Mouse (Mus musculus) kidney, adult 11 months (tissue): ENCODE results near the gene Slc25a25.

Source experiments
- DNase-seq: peaks from one replicate; pipeline ENCODE4 v3.0.0; 2022

The Slc25a25 gene

DNA sequence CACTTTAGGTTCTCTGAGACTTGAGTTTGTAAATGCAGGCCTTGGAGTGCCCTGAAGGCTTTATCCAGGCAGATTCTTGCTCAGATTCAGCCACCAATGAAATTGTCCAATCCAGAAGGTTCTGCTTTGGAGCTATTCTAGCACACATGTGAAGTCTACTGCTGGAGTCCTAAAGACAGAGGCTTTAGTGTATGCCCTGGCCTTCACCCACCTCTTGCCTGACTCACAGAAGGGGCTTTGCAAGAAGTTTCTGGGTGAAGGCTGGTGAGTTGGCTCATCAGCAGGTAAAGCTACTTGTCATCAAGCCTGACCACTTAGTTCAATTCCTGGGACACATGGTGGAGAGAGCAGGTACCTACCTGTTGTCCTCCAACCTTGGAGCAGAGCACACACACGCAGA lies 25.1 kb downstream of the Slc25a25 start:
- DNase-seq = no peak

DNA sequence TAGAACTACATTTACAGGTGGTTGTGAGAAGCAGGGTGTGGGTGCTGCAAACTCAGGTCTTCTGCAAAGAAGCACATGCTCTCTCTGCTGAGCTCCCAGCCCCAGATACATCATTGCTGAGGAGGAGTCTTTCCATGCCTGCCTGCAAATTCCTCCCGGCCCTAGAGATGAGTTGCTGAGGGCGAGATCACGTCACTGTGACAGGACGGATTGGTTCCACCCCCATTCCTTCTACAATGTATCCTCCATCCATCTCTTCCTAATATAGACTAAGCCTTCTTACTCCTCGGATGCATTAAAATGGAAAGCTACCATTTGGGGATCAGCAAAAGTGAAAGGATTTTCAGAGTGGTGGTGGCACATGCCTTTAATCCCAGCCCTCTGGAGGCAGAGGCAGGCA lies 25.7 kb downstream of the Slc25a25 start:
- DNase-seq = no peak

DNA sequence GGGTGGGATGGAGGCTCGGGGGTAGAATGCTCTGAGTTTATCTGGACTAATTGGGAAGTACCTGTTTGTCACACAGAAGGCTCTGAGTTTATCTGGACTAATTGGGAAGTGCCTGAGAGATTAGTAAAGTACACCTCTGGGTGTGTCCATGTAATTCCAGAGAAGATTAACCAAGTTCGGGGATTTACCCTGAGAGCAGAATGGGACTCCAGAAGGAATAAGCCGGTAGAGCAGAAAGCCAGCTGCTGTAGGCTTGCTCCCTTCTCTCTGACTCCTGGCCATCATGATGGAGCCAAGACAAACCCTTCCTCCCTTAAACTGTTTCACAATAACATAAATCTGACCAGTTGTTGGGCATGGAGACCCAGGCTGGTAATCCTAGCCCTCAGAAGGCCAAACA lies 26.4 kb downstream of the Slc25a25 start:
- no peak for DNase-seq

DNA sequence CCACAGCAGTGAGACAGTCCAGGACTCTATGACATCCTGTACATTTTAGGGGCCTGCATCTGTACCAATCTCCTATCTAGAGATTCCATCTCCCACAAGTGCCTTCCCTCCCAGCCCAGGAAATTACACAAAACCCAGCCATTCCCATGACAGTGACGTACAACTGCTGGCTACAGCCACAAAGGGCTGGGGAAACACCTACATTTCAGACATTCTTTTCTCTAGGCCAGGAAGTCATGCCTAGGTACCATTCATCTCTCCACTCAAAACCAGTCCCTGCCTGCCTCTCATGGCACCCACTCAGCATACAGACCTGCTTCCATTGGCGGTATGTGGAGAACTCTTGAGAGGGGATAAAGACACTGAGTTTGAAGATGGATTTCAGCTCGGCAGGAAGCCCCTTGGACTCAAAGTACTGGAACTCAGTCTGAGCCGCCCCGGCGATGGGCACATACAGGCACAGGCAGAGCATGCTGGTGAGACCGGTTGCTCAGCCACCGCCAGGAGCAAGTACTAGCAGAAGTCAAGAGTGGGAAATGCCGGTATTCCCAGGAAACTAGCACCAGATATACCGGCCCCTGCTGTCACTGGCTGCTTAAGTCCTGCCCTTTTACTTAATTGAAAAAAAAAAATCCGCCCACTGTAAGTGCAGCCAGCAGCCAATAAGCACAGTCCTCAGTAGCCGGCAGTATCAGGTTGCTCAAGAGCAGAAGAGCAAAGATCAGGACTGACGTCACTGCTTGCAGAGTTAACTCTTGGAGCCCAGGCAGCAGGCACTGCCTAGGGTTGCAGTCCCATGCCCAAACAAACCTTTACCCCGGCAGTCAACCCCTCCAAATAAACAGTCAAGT lies 27.5 kb downstream of the Slc25a25 start:
- DNase-seq = peak; percentile 95

DNA sequence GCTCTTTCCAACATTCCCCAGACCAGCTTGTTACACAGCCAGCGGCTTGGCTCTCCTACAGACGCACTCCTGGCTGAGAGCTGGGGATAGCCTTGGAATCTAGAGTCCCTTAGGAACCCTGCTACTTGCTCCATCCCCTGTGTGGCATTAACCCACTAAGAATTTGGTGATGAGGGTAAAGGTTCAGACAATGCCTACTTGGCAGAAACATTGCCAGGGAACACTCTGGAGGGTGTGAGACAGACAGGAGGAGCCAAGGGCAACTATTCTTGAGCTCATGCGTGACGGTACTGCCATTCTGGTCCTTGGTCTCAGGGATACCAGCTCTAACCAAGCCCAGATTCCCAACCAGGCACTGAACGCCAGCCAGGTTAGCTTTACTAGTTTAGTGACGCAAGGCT lies 29.4 kb downstream of the Slc25a25 start:
- DNase-seq = peak; percentile 89

DNA sequence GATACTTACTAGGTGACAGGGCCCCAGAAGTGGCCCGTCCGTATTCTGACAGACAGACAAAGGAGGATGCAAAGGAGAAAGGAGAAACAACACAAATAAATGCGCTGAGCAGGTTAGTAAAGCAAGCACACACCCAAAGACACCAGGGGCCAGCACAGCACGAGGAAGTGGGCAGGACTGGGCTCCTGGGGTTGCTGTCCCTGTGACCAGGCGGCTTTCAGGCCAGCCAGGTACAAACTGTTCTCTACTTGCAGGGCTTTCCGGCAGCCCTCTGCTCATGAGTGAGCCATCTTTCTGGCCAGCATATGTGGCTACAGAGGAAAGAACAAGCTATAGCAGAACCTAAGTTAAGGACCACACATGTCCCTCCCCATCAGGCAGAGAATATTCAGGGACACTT lies 30.6 kb downstream of the Slc25a25 start:
- DNase-seq = no peak

DNA sequence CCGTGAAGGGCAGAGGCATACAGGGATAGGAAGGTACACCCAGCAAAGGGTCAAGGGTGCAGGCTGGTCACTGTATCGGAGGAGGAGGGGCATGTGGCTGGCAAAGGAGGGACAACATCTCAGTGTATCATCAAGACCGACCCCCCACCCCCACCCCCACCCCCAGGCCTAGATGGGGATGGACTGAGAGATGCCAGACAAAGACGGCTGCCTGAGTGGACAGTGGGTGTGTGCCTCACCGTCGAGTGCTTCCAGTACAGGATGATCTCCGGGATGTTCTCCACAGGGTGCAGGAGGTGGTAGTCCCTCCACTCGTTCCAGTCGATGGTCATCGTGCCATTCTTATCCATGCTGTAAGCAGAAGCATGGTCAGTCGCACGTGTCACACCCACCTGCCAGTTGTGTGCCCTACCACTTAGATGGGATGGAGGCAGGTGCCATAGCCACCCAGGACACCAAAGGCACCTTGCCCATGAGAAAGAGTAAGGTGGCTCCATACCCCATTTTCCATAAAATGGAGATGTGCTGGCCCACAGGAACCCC lies 31.1 kb downstream of the Slc25a25 start:
- no peak for DNase-seq

DNA sequence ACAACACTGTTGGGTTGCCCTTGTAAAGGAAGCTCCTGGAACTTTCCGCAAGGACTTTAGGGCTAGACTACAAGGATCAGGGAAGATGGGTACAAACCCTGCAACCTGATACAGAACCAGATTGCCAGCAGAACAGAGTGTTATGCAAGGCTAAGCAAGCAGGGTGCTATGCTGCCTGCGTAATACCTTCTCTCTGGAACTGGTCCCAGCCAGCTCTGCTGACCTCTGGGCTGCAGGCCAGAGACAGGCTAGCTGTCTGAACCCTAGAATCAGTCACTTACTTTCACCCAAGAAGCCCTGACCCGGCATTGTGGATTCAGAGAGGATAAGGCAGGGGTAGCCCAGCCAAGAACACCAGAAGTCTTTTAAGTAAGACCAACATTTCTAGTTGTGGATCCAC lies 31.9 kb downstream of the Slc25a25 start:
- peak; percentile 94 for DNase-seq

DNA sequence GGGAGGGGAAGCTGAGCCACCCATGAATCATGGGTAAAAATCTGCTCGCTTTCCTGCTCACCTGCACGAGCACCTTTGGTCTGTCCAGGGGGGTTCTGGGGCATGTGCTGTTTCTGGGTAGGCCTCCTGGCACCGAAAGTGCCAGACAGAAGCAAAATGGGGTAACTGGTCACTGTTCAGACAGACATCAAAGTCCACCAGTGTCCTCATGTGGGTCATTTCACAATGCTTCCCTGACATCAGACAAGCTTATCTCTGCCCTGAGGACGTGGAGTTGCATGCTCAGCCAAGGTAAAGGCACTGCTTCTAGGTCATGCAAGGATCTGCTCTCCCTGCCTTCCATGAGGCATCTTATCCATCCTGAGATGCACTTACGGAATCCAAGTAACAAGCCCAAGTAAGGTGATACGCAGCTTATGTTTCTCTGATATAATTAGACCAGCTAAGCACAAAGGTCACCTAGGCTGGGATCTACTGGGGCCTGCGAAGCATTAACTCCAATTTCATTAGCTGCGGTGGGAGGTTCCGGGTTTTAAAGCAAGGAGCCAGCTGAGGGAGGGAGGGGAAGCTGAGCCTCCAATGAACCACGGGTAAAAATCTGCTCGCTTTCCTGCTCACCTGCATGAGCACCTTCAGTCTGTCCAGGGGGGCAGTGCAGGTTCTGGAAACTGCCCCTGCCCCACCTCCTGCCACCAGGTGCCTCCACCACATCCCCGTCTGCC lies 32.7 kb downstream of the Slc25a25 start:
- peak; percentile 82 for DNase-seq

DNA sequence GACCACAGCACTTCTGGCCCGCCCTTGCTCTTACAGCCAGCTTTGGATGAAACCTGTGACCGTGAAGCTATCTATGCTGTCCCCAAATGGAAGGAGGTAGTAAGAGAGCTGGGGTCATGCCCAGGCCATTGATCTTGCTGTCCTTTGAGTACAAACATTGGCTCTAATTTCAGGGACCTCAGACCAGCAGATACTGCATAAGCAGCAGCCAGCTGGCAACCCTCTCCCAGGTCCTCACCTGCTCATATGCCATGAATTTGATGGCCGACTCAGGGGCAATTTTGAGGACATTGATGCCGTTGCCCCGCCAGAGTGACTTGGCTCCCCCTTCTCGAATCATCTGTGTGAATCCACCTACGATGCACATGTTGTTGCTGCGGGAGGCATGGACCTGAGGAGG lies 33.8 kb downstream of the Slc25a25 start:
- DNase-seq = no peak

DNA sequence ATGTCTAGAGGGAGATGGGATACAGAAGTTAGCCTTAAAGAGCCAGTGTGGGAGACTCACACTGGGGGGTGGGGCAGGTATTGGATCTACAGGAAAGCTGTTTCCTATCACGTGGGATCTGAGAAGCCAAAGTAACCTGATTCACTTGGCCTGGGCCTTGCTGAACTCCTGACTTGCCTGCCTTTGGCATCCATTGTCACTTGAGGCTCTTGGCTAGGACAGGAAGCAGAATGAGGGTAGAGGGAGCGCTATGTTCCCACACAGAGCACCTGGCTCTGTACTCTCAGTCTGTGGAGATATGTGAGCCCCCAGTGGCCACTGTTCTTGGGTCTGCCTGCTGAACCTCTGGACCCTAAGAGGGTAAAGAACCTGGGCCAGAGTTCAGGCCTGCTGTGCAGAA lies 34.7 kb downstream of the Slc25a25 start:
- no peak for DNase-seq

DNA sequence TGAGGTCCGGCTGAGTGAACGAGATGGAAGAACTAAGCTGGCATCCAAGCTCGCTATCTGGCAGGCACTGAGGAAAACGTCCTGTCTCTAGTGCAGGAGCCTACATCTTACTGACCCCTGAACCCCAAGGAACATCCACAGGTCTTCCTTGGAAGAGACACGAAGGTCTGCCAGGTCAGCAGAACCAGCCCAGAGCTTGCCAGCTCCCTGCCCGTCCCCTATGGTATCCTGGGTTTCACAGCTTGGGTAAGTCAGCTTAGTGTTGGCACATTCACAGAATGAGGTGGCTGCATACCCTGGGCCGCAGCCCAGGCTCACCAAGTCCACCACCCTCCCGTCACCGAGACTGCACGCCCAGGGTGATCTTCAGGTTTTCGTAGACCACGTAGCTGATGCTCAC lies 35.4 kb downstream of the Slc25a25 start:
- peak; percentile 55 for DNase-seq

DNA sequence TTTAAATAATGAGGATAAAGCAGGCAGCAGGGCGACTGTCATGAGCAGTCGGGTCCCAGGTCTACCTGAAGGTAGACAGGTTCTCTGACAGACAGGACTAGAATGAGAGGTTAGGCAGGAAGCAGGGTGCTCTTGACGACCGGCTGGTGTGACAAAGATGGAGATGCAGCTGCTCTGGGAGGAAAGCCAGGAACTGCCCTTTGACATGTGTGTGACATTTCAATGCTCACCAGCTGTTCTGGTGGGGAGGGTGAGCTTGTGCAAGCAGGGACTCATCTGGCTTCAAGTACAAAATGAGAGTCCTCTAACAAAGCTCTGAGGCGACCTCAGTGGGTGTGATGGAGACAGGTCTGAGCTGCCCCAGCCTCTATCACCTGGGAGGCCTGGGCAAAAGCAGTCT lies 37.3 kb downstream of the Slc25a25 start:
- DNase-seq = peak; percentile 49

DNA sequence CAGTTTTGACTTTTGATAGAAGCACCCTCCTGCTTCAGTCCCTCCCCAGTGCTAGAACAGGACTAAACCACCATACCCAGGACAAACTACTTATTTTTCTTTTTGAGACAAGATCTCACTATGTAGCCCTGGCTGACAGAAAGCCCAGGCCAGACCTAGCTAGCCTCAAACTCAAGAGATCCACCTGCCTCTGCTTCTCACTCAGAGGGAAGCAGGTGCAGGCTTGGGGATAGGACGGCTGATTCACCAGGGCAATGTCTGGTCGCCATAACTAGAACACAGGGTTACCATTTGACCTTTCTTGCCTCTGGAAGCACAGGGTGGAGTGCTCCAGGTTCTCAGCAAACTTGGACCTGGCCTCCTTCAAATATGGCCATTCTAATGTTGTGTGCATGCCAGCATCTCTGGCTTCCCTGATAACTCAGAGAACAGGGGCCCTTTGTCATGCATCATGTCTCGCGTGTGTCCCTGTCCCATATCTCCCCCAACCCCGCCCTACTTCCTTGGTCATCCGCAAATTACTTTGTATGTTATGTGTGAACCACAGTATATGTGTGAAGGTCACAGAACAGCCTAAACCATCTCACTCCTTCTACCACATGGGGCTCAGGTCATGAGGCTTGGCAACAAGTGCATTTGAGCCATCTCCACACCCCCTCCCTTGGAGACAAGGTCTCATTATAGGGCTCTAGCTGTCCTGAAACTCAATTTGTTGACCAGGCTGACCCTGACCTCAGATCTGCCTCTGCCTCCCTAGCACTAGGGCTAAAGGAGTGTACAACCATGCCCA lies 38.3 kb downstream of the Slc25a25 start:
- DNase-seq = peak; percentile 15

DNA sequence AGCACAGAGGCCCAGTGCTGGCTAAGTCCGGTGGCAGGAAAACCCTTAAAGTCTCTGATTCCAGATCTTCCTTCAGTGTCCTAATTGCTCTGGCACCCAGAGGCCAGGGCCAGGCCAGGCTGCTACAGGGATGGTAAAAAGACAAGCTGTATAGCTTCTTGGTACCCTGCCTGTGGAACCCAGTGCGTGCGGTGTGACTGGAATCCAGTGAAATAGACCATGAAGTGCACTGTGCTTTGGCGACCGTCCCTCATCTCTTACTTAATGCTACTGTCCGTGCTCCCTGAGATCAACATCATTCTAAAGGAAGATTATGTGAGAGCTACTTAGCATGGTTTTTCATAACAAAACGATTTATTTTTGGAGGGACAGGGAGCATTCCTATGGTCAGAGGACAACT lies 39.8 kb downstream of the Slc25a25 start:
- DNase-seq = peak; percentile 22

DNA sequence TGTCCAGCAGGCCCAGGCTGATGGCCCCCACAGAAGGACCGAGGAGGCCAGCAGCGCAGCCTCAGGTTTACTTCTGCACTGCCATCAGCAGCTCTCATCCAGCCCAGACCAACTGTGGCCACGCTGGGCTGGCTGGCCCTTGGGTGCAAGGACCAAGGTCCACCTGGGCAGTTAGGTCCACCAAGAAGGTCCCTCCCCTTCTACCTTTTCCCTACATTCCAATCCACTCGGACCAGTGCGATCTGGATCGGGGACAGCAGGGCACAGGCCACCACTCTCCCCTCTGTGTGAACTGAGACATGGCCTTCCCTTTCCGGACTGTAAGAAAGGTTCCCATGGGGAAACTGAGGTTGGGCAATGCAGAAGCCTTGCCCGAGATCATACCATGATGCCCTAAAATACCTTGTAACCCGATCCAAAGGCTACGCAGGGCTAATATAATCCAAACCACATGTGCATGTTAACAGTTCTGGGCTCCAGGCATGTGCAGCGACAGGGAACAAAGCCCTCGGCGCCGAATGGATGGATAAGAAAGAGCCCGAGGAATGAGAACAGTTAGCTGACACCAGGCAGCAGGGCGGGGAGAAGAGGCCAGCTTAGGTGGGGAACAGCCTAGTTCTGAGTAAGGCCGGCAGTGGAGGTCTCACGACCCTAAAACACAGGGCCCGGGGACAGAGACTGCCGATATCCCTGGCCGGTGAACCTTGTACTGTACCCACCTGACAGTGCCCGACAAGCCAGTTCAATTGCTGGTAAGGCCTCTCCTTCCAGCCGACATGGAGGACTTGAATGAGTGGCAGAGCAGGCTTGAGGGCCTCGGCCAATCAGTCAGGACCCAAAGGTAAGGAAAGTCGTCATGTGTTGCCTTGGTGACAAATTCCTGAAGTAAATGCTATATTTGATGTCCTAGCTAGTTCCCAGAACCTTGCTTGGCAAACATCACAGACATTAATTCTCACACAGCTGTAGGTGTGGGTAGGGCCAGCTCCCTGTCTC lies 42.5 kb downstream of the Slc25a25 start:
- peak; percentile 95 for DNase-seq

DNA sequence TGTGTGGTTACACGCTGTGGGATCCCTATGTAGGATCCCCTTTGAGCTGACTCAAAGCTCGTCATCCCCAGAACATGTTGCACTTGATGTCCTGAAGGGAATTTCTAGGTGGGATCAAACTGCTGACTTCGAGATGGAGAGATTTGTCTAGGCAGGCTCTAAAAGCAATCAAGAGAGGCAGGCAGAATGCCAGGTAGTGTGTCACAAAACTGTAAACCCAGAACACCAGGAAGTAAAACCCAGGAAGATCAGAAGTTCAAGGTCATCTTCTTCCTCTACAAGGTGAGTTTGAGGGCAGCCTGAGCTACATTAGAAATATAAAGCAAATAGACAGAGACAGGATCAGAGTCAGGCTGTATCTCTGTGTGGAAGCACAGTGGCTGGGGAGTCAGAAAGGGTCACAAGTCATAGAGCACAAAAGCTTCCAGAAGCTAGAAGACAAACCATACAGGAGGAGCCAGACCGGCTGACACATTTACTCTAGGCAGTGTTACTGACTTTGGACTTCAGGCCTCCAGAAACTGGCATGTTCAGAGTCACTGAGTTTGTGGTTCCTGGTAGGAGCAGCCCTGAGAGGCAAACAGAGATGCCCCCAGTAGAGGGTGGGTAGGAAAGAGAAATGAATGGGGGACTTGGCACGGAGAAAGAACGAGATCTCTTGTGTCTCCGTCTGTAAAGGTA lies 44.0 kb downstream of the Slc25a25 start:
- DNase-seq = peak; percentile 60

DNA sequence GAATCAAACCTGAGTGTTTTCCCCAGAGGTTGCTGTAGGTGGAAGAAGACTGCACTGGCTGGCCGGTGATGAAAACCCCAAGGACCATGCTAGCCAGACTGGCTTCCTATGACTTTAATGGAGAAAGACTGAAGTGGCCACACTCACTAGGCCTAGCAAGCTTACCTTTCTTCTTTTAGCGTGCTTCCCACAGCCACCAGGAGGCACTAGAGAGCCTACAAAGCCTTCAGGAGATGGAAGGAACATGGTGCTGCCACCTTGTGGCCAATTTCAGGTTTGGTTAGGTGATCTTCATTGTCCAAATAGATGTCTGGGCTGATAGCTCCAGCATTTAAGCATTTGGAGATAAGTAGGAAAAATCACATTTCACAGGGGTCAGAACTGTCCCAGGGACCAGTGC lies 46.6 kb downstream of the Slc25a25 start:
- peak; percentile 91 for DNase-seq

DNA sequence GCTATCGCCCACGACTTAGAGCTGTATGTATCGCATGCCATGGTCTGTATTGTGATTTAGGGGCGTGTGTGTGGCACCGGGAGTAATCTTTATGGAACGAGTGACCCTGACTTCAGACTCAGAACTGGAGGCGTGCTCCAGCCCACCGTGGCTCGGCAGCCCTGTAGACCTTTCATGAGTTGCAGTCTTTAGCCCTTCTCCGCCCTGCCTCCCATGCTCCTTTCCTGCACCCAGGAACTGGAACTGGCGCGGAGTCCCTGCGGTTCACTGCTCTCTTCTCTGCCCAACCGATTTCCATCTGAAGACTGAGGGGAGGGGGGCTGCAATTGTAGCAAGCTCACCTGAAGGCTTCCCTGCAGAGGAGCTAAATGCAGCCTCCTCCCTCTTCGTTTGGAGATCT lies 54.5 kb downstream of the Slc25a25 start:
- DNase-seq = no peak

DNA sequence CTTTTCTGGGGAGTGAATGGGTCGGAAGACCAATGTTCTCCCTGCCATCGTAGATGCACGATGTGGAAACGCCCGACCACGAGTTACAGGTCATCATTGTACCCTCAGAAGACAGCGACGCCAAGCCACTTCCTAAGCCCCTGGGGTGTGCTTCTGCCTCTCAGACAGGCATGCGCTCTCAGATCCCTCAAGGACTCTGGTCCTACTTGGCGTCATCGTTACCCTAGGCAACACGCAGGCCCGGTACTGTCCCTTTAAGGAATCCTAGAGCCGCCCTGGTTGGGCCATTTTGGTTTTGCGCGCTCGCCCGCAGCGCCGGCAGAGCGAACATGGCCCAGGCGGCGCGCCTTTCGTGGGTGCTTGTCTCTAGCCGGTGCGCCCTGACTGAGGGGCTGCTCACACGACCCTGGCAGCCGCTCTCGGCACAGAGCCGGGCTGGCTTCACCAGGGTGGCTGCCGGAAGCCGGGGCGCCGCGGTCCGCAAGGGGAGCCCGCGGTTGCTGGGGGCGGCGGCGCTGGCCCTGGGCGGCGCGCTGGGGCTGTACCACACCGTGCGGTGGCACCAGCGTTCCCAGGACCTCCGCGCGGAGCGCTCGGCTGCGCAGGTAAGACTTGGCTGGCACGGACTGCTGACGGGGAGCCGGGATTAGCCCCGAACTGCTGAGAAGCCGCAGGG lies 55.2 kb downstream of the Slc25a25 start:
- peak; percentile 96 for DNase-seq

DNA sequence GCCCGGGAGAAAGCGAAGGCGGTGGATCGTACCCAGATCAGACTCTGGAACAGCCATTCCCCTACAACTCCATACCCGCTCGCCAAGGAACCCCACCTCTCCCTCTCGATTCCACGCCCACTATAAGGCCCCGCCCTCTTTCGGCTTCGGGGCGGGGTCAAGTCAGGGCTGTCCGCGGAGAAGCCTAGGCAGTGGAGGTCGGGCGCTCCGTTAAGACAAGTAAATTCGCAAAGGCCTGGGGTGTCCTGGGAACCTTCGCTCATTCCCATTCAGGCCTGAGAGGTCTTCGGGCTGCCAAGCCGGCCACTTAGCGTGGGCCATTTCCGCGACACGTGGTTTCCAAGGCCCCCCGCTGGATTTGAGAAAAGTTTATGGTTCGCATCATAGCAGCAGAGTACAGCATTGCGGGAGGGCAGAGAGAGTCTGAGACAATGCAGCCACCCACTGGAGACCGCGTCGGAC lies 55.7 kb downstream of the Slc25a25 start, which contains the start of gene Ptges2:
Gene Ptges2 (plus strand): TSS at position 413 of the 462 bp plus-strand sequence.
- peak; percentile 94 for DNase-seq
